Mouse (Mus musculus): ENCODE measurements around the gene Lamb3.

The Lamb3 gene

DNA sequence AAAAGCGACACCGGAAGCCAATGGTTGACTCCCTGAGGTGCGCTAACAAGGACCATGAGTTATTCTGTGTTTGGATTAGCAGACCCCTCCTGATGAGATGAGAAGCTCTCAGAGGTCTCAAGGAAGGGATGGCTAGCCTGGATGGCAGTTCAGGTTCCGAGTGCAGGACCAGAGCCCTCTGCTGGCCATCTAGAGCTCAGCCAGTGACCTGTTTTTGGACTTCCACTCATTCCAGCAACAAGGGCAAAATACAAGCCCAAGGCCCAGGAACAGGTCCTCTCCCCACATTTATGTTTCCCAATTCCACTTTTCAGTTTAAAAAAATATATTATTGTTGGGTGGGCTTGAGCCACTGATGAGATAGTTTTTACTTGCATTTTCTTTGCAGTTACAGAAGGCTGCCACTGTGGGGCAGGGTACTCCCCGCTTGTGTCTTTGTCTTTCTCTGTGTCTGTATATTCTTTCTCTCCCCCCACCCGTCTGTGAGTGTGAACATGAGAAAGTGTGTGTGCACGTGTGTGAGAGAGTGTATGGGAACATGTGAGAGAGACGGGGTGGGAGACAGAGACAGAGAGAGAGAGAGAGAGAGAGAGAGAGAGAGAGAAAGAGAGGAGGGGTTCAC, 175.5 kb downstream of the Lamb3 start:
- in situ Hi-C loops (cut with MboI; ENCODE audit: low pct_unique_long_range_greater_than_20kb in 1 of 2, low sequenced_read_pairs in 2 of 2, unreplicated experiment in 1 of 2) = no loop called here

DNA sequence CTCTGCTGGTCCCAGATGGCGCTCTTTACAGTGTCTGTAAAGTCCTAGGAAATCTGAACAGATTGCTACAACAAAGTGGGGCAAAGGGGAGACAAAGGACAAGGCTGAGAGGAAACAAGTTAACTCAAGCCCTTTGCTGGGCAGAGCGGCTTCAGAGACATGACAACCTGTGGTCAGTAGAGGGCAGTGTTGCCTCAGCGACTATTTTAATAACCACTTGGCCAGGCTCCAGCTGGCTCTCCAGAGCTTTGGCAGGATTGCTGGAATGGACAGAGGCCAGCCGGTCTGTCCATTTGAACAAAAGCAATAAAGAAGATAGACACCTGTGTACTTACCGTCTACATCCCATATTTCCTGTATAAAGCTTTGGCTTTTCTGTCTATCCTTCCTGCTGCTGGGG, 178.6 kb downstream of the Lamb3 start:
- in situ Hi-C loops (cut with MboI; ENCODE audit: low pct_unique_long_range_greater_than_20kb in 1 of 2, low sequenced_read_pairs in 2 of 2, unreplicated experiment in 1 of 2) = no loop called here

DNA sequence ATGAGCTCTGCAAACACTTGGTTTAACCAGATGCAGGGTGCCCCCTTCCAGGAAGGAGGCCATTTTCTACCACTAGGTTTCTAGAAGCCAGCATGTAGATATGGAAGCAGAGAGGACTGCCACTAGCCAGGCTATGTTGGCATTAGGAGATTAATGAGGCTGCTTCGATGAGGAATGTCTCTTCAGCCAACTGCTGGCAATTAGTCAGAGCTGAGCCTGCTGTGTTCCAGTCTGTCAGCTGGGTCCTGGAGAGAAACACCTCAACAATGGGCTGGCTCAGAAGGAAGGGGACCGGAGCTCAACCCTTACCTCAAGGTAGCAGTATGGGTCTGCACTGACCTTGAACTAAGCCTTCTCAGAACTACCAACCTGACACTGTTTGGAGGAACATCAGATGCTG, 179.7 kb downstream of the Lamb3 start:
- in situ Hi-C loops (cut with MboI; ENCODE audit: low pct_unique_long_range_greater_than_20kb in 1 of 2, low sequenced_read_pairs in 2 of 2, unreplicated experiment in 1 of 2) = no loop called here

DNA sequence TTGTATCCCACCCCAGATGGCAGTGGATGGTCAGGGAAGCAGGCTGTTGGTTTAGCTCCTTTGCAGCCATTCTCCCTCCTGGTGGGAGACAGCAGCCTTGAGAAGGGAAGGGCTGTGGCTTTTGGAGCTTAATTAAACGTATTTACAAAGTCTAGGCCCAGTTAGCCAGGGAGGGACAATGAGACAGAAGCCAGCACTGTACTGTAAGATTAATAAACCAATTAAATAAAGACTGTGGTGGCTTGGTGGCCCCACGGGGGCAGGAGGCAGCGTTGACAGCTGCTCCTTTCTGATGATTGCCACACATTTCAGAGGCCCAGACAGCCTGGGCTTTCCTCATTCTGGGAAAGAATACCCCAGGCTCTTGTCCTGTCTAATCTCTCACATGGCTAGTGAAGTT, 182.0 kb downstream of the Lamb3 start:
- in situ Hi-C loops (cut with MboI; ENCODE audit: low pct_unique_long_range_greater_than_20kb in 1 of 2, low sequenced_read_pairs in 2 of 2, unreplicated experiment in 1 of 2) = no loop called here

DNA sequence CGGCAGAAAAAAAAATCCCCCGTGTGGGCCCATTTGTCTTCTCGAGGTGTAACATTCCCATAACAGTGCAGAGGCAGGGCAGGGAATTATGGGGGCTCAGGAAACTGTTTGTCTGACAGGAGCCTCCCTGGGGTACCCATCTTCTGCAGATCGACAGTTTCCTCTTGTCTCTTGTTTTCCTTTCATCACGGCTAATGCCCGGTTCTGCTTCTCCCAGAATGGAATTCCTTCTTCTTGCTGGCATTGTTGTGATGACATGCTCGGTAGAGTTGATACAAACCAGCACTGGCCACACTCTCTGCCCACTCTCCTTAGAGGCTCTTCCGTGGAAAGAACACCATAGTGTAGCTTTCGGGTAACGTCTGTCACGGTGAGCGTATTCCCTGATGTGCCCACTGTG, 182.5 kb downstream of the Lamb3 start:
- in situ Hi-C loops (cut with MboI; ENCODE audit: low pct_unique_long_range_greater_than_20kb in 1 of 2, low sequenced_read_pairs in 2 of 2, unreplicated experiment in 1 of 2) = no loop called here

DNA sequence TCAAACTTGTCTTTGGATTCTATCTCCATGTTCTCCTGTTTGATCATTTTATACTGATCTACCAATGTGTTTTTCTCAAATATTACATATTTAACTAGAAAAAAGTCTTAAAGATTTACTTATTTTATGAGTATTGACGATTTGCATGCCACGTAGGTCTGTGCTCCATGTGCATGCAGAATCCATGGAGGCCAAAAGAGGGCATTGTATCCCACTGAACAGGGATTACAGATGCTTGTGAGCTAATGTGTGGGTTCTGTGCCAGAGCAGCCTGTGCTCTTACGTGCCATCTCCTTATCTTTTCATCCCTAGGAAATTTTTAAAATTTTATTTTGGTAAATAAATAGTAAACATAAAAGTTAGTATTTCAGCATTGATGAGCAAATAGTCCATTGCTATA, 184.8 kb downstream of the Lamb3 start:
- in situ Hi-C loops (cut with MboI; ENCODE audit: low pct_unique_long_range_greater_than_20kb in 1 of 2, low sequenced_read_pairs in 2 of 2, unreplicated experiment in 1 of 2) = no loop called here
